Mouse (Mus musculus) left cerebral cortex, postnatal 25 days (tissue): ENCODE measurements at regions not wholly inside any gene's neighbourhood (a gene's known extent, or its start where the extent isn't known, plus 50 kb on each side); places are given as distances from the start of the nearest gene placed in this dataset.
A peak's percentile ranks its signal among the peaks of the same experiment; 100 is the strongest.

Experiments used
- DNase-seq, 2 experiments: peaks; one replicate each; pipeline ENCODE4 v3.0.0; 2022; ENCODE audit warnings: low spot score in 2 of 2, mixed read lengths in 1 of 2
- intact Hi-C: fragments of 180-260 bp; cut with DNase I; formaldehyde crosslinking; loops from one replicate; pipeline ENCODE4 v1.15.1; 2025

GRCm38 (mm10) chrX:47536130-47536529 is 356.6 kb downstream of the Smarca1 start:
- intact Hi-C loops = no loop called here

GRCm38 (mm10) chrX:47495056-47495455 is 397.7 kb downstream of the Smarca1 start:
- DNase-seq = no peak
- intact Hi-C loops = no loop called here

More at GRCm38 (mm10) chrX:47536130-47536529, 356.6 kb downstream of the Smarca1 start:
- DNase-seq = no peak

- DNase-seq = peak; percentile 13 to 62
- intact Hi-C loops = no loop called here
These were observed 410.0 kb downstream of the Smarca1 start for GRCm38 (mm10) chrX:47482728-47483127.

- intact Hi-C loops = no loop called here
- DNase-seq = no peak
These were observed 414.5 kb downstream of the Smarca1 start for GRCm38 (mm10) chrX:47478226-47478625.

GRCm38 (mm10) chrX:47466721-47467499 is 425.9 kb downstream of the Smarca1 start:
- DNase-seq = no peak
- intact Hi-C loops = no loop called here

GRCm38 (mm10) chrX:47461660-47462490 is 430.9 kb downstream of the Smarca1 start:
- no peak for DNase-seq
- intact Hi-C loops = no loop called here
